Mouse (Mus musculus): ENCODE measurements around the gene Ptcra. TPM values are rescaled to one million over a fixed set of nuclear protein-coding genes. Genes with fewer than 3 reads are reported as not detected.
"Not testable (repeated sequence)": the region's sequence is repeated elsewhere in the genome, so short reads cannot be mapped to it uniquely, and the experiment has no call there.

Ptcra gene
- polyA plus RNA-seq, 1 experiment from 2014 or later = 0.15 TPM

- H3K4me3 ChIP-seq (replicated peaks) = no peak overlapping the region
- H3K27ac ChIP-seq (replicated peaks) = no peak overlapping the region
- 70% methylated on average over 4 of the region's 4 CpGs for WGBS (ENCODE audit: insufficient replicate concordance)
- no peak for ATAC-seq (ENCODE audit: insufficient read depth)
- H3K4me1 ChIP-seq (replicated peaks) = peaks cover 28% of the 10 kb centered on the region
- H3K9ac ChIP-seq = no peak overlapping the region
- H3K4me2 ChIP-seq = no peak overlapping the region
- no peaks in the 10 kb centered on the region for H3K9me3 ChIP-seq (replicated peaks)
- H3K27me3 ChIP-seq = no peaks in the 10 kb centered on the region
- H3K36me3 ChIP-seq (replicated peaks) = peaks cover 22% of the 10 kb centered on the region
These were observed 7.5 kb upstream of the Ptcra start for GRCm38 (mm10) chr17:46771025-46771424.

DNA sequence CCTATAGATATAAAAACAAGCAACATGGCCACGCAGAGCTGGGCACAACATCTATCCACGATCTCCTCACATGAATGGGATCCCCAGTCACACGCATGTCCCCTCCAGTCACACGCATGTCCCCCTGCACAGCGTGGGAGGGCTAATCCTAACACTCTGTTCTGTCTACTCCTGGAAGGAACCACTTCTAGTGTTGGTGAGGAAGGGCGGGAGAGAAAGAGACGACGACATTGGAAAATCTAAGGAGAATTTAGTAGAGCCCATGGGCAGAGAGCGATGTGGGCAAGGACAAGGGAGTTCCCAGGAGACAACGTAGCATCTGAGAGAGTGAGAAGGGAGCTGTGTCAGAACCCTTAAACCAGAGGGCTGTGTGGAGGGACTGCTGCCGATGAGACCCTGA, 7.0 kb upstream of the Ptcra start:
- no peak overlapping the region for H3K9ac ChIP-seq
- H3K27me3 ChIP-seq = no peaks in the 10 kb centered on the region
- no peaks in the 10 kb centered on the region for H3K9me3 ChIP-seq (replicated peaks)
- H3K27ac ChIP-seq (replicated peaks) = no peak overlapping the region
- H3K4me3 ChIP-seq (replicated peaks) = no peak overlapping the region
- peaks cover 17% of the 10 kb centered on the region for H3K36me3 ChIP-seq (replicated peaks)
- no peak for ATAC-seq (ENCODE audit: insufficient read depth)
- WGBS (ENCODE audit: insufficient replicate concordance) = 81% methylated on average over 11 of the region's 11 CpGs
- H3K4me1 ChIP-seq (replicated peaks) = peaks cover 28% of the 10 kb centered on the region
- no peak overlapping the region for H3K4me2 ChIP-seq

DNA sequence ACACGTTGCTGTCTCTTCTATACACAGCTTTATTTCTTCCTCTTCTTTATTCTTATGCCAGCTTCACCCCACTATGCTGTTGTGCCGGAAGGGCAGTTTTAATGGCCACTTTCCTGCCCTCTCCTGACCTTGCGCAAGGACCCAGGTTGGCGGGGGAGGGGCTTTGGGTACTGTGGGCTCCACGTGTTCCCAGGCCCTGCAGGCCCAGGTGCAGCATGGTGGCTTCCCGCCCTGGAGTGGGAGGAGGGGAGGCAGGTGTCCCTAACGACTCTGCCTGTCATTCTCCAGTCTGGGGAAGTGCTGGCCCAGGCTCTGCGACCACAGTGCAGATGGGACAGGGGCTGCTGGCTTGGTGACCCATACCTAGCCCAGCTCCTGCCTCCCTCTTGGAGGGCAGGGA, 4.4 kb upstream of the Ptcra start:
- no peak overlapping the region for H3K4me3 ChIP-seq (replicated peaks)
- no peaks in the 10 kb centered on the region for H3K36me3 ChIP-seq (replicated peaks)
- no peak overlapping the region for H3K4me2 ChIP-seq
- no peak overlapping the region for H3K27ac ChIP-seq (replicated peaks)
- no peak overlapping the region for H3K9ac ChIP-seq
- H3K9me3 ChIP-seq (replicated peaks) = no peaks in the 10 kb centered on the region
- peaks cover 14% of the 10 kb centered on the region for H3K4me1 ChIP-seq (replicated peaks)
- WGBS (ENCODE audit: insufficient replicate concordance) = 41% methylated on average over 8 of the region's 8 CpGs
- no peak for ATAC-seq (ENCODE audit: insufficient read depth)
- H3K27me3 ChIP-seq = no peaks in the 10 kb centered on the region

- not testable (repeated sequence) for H3K4me1 ChIP-seq (replicated peaks); H3K27ac ChIP-seq (replicated peaks); H3K9ac ChIP-seq; H3K4me3 ChIP-seq (replicated peaks); ATAC-seq (ENCODE audit: insufficient read depth); H3K4me2 ChIP-seq; H3K36me3 ChIP-seq (replicated peaks); H3K9me3 ChIP-seq (replicated peaks); H3K27me3 ChIP-seq
- 66% methylated on average over 9 of the region's 9 CpGs for WGBS (ENCODE audit: insufficient replicate concordance)
These were observed 1.4 kb upstream of the Ptcra start for GRCm38 (mm10) chr17:46764916-46765315.

- Histone ChIP-seq H3K9me3 (replicated peaks) (no peaks in the 10 kb centered on the region), H3K9ac (no peak overlapping the region), H3K4me3 (replicated peaks) (no peak overlapping the region), H3K4me1 (replicated peaks) (no peaks in the 10 kb centered on the region), H3K4me2 (no peak overlapping the region), H3K36me3 (replicated peaks) (no peaks in the 10 kb centered on the region), H3K27ac (replicated peaks) (no peak overlapping the region), H3K27me3 (0 out of 2 replicates have a peak, but pooled peaks cover 8% of the 10 kb centered on the region)
- 74% methylated on average over 12 of the region's 12 CpGs for WGBS (ENCODE audit: insufficient replicate concordance)
- ATAC-seq (ENCODE audit: insufficient read depth) = no peak
These were observed 4.8 kb downstream of the Ptcra start for GRCm38 (mm10) chr17:46758753-46759152.

DNA sequence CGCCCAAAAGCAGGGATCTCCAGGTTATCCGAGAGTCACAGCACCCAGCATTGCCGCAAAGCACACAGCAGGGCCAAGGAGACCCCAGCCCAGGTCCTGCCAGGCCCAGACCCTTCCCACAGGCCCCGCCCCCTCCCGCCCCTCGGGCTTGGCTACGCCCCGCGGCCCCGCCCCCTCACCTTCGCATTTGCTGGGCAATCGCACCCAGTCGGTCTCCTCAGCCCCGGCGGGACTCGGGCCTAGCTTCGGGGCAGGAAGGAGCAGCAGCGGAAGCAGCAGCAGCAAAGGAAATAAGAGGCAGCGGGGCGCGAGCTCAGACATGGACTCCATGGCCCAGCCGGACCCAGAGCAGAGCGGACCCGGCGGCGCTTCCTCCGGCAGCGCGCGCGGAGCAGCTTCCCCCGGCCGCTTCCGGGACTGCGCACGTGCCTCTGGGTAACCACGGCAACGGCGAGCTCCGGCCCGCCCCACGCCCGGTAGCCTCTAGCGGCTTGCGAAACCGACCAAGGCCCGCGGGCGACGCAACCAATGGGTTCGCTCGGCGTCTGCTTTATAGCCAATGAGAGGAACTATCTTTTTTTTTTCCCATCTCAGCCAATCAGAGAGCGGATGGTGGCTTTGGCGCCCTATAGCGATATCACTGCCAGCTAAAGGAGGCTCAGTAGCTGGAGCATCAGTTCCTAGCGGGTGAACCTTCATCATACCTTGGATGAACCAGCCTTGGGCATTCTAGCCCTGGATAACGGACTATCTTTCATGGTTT, 11.5 kb downstream of the Ptcra start, which contains the start of gene Cnpy3:
Cnpy3 (minus strand) TSS at position 421 of the 763 bp plus-strand sequence.
- peak within 1 kb of the TSS; percentile 87 for H3K27ac ChIP-seq (replicated peaks)
- peak within 1 kb of the TSS; percentile 91 for H3K4me3 ChIP-seq (replicated peaks)
- H3K9me3 ChIP-seq (replicated peaks) = no peaks in the 10 kb centered on the region
- H3K4me2 ChIP-seq = peak within 1 kb of the TSS; percentile 97
- under 1% methylated on average over 58 of the region's 58 CpGs for WGBS (ENCODE audit: insufficient replicate concordance)
- 0 out of 2 replicates have a peak, but pooled peaks cover 7% of the 10 kb centered on the region for H3K27me3 ChIP-seq
- H3K4me1 ChIP-seq (replicated peaks) = peaks cover 40% of the 10 kb centered on the region
- peak; percentile 99 for ATAC-seq (ENCODE audit: insufficient read depth)
- peaks cover 4% of the 10 kb centered on the region; the same call in 1 of the 2 replicates for H3K36me3 ChIP-seq (replicated peaks)
- H3K9ac ChIP-seq = peak within 1 kb of the TSS; percentile 68

GRCm38 (mm10) chr17:46751056-46751793, 12.3 kb downstream of the Ptcra start:
- peak overlapping the region; percentile 91 for H3K4me3 ChIP-seq (replicated peaks)
- H3K4me1 ChIP-seq (replicated peaks) = peaks cover 40% of the 10 kb centered on the region
- 0 out of 2 replicates have a peak, but pooled peaks cover 2% of the 10 kb centered on the region for H3K27me3 ChIP-seq
- peak overlapping the region; percentile 87 for H3K27ac ChIP-seq (replicated peaks)
- peak; percentile 20; the same call in 1 of the 2 replicates for ATAC-seq (ENCODE audit: insufficient read depth)
- H3K9me3 ChIP-seq (replicated peaks) = no peaks in the 10 kb centered on the region
- H3K36me3 ChIP-seq (replicated peaks) = peaks cover 11% of the 10 kb centered on the region
- 11% methylated on average over 16 of the region's 16 CpGs for WGBS (ENCODE audit: insufficient replicate concordance)
- peak overlapping the region; percentile 97 for H3K4me2 ChIP-seq
- H3K9ac ChIP-seq = peak overlapping the region; percentile 68

DNA sequence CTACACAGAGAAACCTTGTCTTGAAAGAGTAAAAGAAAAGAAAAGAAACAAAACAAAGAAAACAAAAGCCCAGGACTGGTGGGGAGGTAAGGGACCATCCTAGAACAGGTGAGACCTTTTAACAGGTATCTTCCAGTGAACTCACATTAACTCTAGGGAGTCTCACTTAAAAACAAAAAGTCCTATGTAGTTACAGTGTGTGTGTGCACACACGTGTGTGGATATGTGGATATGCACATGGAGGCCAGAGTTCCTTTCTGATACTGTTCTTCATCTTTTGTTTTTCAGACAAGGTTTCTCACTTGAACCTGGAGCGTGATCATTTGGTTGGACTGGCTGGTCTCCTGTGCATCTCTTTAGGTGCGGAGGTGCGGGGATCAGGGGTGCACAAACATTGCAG, 12.9 kb downstream of the Ptcra start:
- H3K4me3 ChIP-seq (replicated peaks) = peak overlapping the region; percentile 91
- H3K9ac ChIP-seq = peak overlapping the region; percentile 68; the same call in 1 of the 2 replicates
- H3K4me1 ChIP-seq (replicated peaks) = peaks cover 40% of the 10 kb centered on the region
- no peak for ATAC-seq (ENCODE audit: insufficient read depth)
- peak overlapping the region; percentile 97 for H3K4me2 ChIP-seq
- H3K27me3 ChIP-seq = no peaks in the 10 kb centered on the region
- peak overlapping the region; percentile 87 for H3K27ac ChIP-seq (replicated peaks)
- WGBS (ENCODE audit: insufficient replicate concordance) = 68% methylated on average over 4 of the region's 4 CpGs
- peaks cover 18% of the 10 kb centered on the region for H3K36me3 ChIP-seq (replicated peaks)
- H3K9me3 ChIP-seq (replicated peaks) = no peaks in the 10 kb centered on the region

- 70% methylated on average over 5 of the region's 5 CpGs for WGBS (ENCODE audit: insufficient replicate concordance)
- no peak for ATAC-seq (ENCODE audit: insufficient read depth)
- Histone ChIP-seq H3K4me1 (replicated peaks) (peaks cover 40% of the 10 kb centered on the region), H3K36me3 (replicated peaks) (peaks cover 21% of the 10 kb centered on the region), H3K27ac (replicated peaks) (no peak overlapping the region), H3K27me3 (no peaks in the 10 kb centered on the region), H3K4me3 (replicated peaks) (no peak overlapping the region), H3K9me3 (replicated peaks) (no peaks in the 10 kb centered on the region), H3K4me2 (no peak overlapping the region), H3K9ac (no peak overlapping the region)
These were observed 14.2 kb downstream of the Ptcra start for GRCm38 (mm10) chr17:46749282-46749681.

GRCm38 (mm10) chr17:46747806-46748205, 15.7 kb downstream of the Ptcra start:
- no peak overlapping the region for H3K9ac ChIP-seq
- no peak for ATAC-seq (ENCODE audit: insufficient read depth)
- no peak overlapping the region for H3K27ac ChIP-seq (replicated peaks)
- H3K36me3 ChIP-seq (replicated peaks) = peaks cover 36% of the 10 kb centered on the region
- peaks cover 39% of the 10 kb centered on the region for H3K4me1 ChIP-seq (replicated peaks)
- H3K27me3 ChIP-seq = no peaks in the 10 kb centered on the region
- 66% methylated on average over 2 of the region's 2 CpGs for WGBS (ENCODE audit: insufficient replicate concordance)
- H3K4me3 ChIP-seq (replicated peaks) = no peak overlapping the region
- no peaks in the 10 kb centered on the region for H3K9me3 ChIP-seq (replicated peaks)
- H3K4me2 ChIP-seq = no peak overlapping the region

DNA sequence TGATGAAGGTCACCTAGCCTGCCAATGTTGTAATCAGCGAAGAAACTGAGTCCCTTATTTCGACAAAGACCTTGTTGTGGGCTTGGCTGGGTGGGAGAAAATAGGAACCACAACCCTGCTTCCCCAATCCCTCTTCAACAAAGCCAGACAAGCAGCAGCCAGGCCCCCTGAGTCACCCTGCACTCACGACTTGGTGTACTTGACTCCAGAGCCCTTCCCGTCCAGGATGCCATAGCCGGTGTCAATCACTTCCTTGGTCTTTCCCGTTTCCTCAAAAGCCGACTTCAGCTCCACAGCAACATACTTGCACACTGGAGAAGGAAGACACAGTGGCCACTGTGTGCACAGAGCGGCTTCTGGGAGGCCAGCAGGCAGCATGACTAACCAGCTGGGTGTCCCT, 16.3 kb downstream of the Ptcra start:
- Histone ChIP-seq H3K9me3 (replicated peaks) (no peaks in the 10 kb centered on the region), H3K4me2 (no peak overlapping the region), H3K4me1 (replicated peaks) (peaks cover 33% of the 10 kb centered on the region), H3K36me3 (replicated peaks) (peaks cover 42% of the 10 kb centered on the region), H3K27ac (replicated peaks) (no peak overlapping the region), H3K9ac (no peak overlapping the region), H3K27me3 (no peaks in the 10 kb centered on the region), H3K4me3 (replicated peaks) (no peak overlapping the region)
- WGBS (ENCODE audit: insufficient replicate concordance) = 63% methylated on average over 8 of the region's 8 CpGs
- no peak for ATAC-seq (ENCODE audit: insufficient read depth)

Measured in liver, embryonic 15.5 days (tissue).